Mouse (Mus musculus) stomach, embryonic 15.5 days (tissue): Measurements from ENCODE around the gene Unc93b1. TPM values are rescaled to one million over a fixed set of nuclear protein-coding genes. Genes with fewer than 3 reads are reported as not detected.
"Not testable (repeated sequence)": the region's sequence is repeated elsewhere in the genome, so short reads cannot be mapped to it uniquely, and the experiment has no call there.

Source experiments
- ATAC-seq: fragments of 200-750 bp; cut with Nextera tagmentation; 2 replicates; pipeline ENCODE4 v1.8.0; 2017; ENCODE audit warnings: low read depth, moderate number of reproducible peaks, moderate TSS enrichment; ENCODE audit not compliant: insufficient read depth, low FRiP score
- H3K27ac ChIP-seq: fragments of 300-500 bp; sonication (generic); 2 replicates; pipeline ENCODE4 v1.5.1; 2015; ENCODE audit warnings: mild to moderate bottlenecking, inconsistent platforms
- H3K27me3 ChIP-seq: fragments of 300-500 bp; sonication (generic); replicated peaks from 2 replicates; pipeline ENCODE4 v1.6.1; 2015; ENCODE audit warnings: inconsistent platforms
- H3K36me3 ChIP-seq: fragments of 300-500 bp; sonication (generic); 2 replicates; pipeline ENCODE4 v1.6.1; 2015; ENCODE audit warnings: inconsistent platforms
- H3K4me1 ChIP-seq: fragments of 300-500 bp; sonication (generic); 2 replicates; pipeline ENCODE4 v1.6.1; 2015; ENCODE audit warnings: inconsistent platforms
- H3K4me2 ChIP-seq: fragments of 300-500 bp; sonication (generic); 2 replicates; pipeline ENCODE4 v1.6.1; 2015; ENCODE audit warnings: mild to moderate bottlenecking, inconsistent platforms
- H3K4me3 ChIP-seq: fragments of 300-500 bp; sonication (generic); replicated peaks from 2 replicates; pipeline ENCODE4 v1.5.1; 2015; ENCODE audit warnings: inconsistent platforms
- H3K9ac ChIP-seq: fragments of 300-500 bp; sonication (generic); 2 replicates; pipeline ENCODE4 v1.6.1; 2015; ENCODE audit warnings: inconsistent platforms
- H3K9me3 ChIP-seq: fragments of 300-500 bp; sonication (generic); 2 replicates; pipeline ENCODE4 v1.6.1; 2016; ENCODE audit warnings: inconsistent platforms
- WGBS: fragments of 180-500 bp; shearing (Covaris S2); methylation state at CpG from one replicate; pipeline ENCODE4 v1.1.7; 2015; 5-methylcytosine and 5-hydroxymethylcytosine counted together
- polyA plus RNA-seq: library from polyadenylated mRNA; unstranded; fragments of >200 nt; fragmentation: Nextera tagmentation; extraction: Ambion mirVana; gene quantifications from 2 replicates; pipeline ENCODE4 v1.2.1, GENCODE M21; 2015

Gene Unc93b1
- polyA plus RNA-seq, 1 experiment from 2014 or later = 22.2 TPM

DNA sequence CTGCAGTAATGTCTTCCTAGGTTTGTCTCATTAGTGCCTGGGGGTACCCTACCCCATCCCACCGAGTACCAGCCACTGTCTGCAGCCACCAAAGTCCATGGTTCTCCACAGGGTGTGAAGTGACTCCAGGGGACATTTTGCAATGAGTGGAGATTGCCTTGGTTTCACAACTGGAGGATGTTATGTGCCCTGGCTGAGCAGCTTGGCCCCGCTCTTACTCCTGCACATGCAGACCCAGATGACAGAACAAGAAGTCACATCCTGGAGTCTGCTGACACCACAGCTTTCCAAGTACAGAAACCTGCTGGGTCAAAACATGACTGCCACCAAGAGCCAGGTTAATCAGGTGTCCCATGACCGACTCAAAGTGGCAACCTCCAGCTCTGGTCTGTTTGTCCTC, 20.0 kb downstream of the Unc93b1 start:
- H3K4me3 ChIP-seq = no peak overlapping the region
- H3K9ac ChIP-seq = no peak overlapping the region
- H3K36me3 ChIP-seq = no peaks in the 10 kb centered on the region
- no peak overlapping the region for H3K27ac ChIP-seq
- no peaks in the 10 kb centered on the region for H3K9me3 ChIP-seq
- no peak overlapping the region for H3K4me2 ChIP-seq
- ATAC-seq = no peak
- no peaks in the 10 kb centered on the region for H3K4me1 ChIP-seq
- no peaks in the 10 kb centered on the region for H3K27me3 ChIP-seq
- 66% methylated on average over 3 of the region's 3 CpGs for WGBS

DNA sequence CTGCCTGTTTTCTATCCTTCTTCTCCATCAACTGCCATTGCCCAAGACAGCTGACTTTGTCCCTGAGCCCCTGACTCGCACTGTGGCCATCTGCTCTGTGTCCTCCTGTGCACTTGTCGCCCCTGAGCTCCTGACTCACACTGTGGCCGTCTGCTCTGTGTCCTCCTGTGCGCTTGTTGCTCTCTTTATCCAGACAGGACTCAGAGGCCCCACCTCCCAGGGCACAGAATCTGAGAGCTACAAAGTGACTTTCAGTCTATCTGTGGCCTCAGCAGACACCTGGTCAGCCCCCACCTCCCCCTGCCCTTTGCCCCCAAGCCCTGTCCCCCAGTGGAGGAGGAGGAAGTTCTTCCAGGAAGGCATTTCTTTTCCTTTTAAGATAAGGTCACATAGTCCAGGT, 20.8 kb downstream of the Unc93b1 start:
- Histone ChIP-seq H3K27me3 (no peaks in the 10 kb centered on the region), H3K9me3 (no peaks in the 10 kb centered on the region), H3K4me2 (no peak overlapping the region), H3K9ac (no peak overlapping the region), H3K36me3 (no peaks in the 10 kb centered on the region), H3K4me3 (no peak overlapping the region), H3K4me1 (no peaks in the 10 kb centered on the region), H3K27ac (no peak overlapping the region)
- WGBS = 40% methylated on average over 4 of the region's 4 CpGs
- no peak for ATAC-seq

DNA sequence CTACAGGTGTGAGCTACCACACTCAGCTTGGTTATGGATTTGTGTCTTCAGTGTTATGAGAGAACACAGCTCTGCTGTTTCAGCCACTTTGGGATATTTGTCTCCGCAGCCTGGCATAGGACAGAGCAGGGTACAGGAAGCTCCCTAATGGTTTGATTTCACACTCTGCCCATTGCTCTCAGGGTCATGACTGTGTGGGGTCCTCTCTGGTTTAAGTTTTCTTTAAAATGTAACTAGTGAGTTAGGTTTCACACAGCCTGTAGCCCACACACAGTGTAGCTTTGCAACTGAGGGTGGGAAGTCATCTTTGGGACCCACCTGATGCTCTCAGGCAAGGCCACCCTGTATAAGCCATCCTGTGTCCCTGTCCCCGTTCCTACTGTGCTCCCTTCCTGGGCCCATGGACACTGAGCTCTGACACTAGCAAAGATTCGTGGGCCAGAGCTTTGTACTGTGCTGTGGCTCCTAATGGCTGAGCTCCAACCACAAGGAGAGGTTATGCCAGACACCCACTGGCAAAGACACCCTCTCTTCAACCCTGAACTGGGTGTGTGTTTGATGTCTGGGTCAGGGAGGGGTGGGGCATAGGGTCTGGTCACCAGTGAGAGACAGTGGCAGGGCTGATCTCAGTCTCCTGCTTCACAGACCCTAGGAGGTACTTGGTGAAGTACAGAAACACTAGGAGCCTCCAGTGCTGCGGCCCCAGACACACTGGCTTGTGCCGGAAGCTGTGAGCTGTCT, 22.5 kb downstream of the Unc93b1 start:
- not testable (repeated sequence) for ATAC-seq, H3K4me3 ChIP-seq, H3K27me3 ChIP-seq, H3K4me1 ChIP-seq, H3K36me3 ChIP-seq, H3K9ac ChIP-seq, H3K4me2 ChIP-seq, H3K27ac ChIP-seq, H3K9me3 ChIP-seq
- WGBS = 81% methylated on average over 5 of the region's 5 CpGs

DNA sequence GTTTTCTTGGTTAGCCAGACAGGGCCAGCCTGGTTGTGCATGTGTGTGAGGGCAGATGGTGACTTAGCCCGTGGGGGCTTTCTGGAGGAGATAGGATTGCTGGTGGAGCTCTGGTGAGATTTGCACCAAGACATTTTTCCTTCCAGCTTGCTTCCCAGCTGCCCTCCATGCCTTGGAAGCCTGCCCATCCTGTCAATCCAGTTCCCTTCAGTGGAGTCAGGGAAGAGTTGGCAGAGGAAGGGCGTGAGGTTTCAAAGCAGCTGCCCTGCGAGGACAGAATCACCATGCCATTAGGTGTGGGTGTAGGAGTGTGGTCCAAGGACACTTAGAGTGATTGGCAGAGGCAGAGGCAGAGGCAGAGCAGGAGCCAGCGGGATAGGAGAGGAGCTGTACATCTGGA, 23.5 kb downstream of the Unc93b1 start, which contains the start of gene Aldh3b3:
TSS of gene Aldh3b3 (plus strand) at position 176 of the 400 bp plus-strand sequence.
- no peaks in the 10 kb centered on the region for H3K9me3 ChIP-seq
- WGBS = 65% methylated on average over 4 of the region's 4 CpGs
- no peak within 1 kb of the TSS for H3K9ac ChIP-seq
- H3K27me3 ChIP-seq = no peaks in the 10 kb centered on the region
- no peak within 1 kb of the TSS for H3K4me3 ChIP-seq
- H3K4me2 ChIP-seq = no peak within 1 kb of the TSS
- ATAC-seq = no peak
- H3K4me1 ChIP-seq = no peaks in the 10 kb centered on the region
- no peaks in the 10 kb centered on the region for H3K36me3 ChIP-seq
- no peak within 1 kb of the TSS for H3K27ac ChIP-seq

DNA sequence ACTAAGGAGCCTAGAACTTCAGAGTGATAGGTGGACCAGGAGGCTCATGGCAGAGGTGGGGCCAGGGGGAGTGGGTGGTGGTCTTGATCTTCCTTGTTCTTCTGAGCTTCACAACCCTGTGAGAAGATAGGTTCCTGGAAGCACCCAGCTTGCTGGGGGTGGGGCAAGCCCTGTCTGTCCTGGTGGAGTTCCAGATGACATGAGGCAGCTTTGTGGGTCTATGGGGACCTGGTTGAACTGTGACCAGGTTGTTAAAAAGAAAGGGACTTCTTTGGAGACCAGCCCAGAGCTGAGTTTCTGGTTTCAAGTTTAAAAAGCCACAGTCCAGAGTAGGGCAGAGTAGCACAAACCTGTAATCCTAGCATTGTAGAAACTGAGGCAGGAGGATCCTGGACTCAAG, 24.0 kb downstream of the Unc93b1 start:
- no peak overlapping the region for H3K27ac ChIP-seq
- no peaks in the 10 kb centered on the region for H3K27me3 ChIP-seq
- no peaks in the 10 kb centered on the region for H3K9me3 ChIP-seq
- no peaks in the 10 kb centered on the region for H3K4me1 ChIP-seq
- no peak for ATAC-seq
- no peak overlapping the region for H3K4me2 ChIP-seq
- no peak overlapping the region for H3K4me3 ChIP-seq
- H3K9ac ChIP-seq = no peak overlapping the region
- H3K36me3 ChIP-seq = no peaks in the 10 kb centered on the region

DNA sequence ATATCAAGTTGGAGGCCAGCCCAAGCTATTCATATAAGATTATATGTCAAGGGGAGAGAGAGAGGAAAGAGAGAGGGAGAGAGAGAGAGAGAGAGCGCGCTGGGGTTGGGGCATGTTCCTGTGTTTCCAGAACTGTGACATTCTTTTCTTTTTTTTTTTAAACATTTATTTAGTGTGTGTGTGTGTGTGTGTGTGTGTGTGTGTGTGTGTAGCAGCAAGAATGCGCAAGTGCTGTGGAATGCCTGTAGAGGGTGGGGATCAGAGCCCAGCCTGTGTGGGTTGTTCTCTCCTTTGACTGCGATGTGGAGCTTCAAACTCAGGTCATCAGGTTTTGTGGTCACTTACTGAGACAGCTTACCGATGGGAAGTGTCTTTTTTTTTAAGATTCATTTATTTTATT, 25.2 kb downstream of the Unc93b1 start:
- Histone ChIP-seq H3K4me3 (no peak overlapping the region), H3K4me2 (no peak overlapping the region), H3K4me1 (no peaks in the 10 kb centered on the region), H3K27me3 (no peaks in the 10 kb centered on the region), H3K27ac (no peak overlapping the region), H3K9me3 (no peaks in the 10 kb centered on the region), H3K36me3 (no peaks in the 10 kb centered on the region), H3K9ac (no peak overlapping the region)
- WGBS = 80% methylated on average over 5 of the region's 5 CpGs
- no peak for ATAC-seq

DNA sequence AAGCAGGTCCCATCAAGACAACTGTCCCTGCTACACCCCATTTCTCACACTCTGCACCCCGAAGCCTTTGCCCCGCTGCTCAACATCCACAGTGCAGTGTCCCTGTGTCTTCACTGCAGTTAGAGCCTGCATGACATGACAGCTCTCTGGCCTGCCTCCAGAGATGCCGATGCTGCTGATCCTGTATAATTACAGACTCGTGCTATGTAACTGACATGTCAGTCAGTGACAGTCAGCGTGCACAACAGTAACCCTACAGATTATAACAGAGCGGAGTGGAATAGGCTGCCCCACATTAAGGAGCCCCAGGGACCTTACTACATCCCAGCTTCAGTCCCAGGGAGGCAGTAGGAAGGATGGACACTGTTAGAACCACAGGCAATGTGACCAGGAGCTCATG, 26.8 kb downstream of the Unc93b1 start:
- WGBS = 85% methylated on average over 6 of the region's 6 CpGs
- H3K9ac ChIP-seq, H3K27me3 ChIP-seq, ATAC-seq, H3K4me1 ChIP-seq, H3K9me3 ChIP-seq, H3K27ac ChIP-seq, H3K36me3 ChIP-seq, H3K4me3 ChIP-seq, H3K4me2 ChIP-seq: not testable (repeated sequence)

DNA sequence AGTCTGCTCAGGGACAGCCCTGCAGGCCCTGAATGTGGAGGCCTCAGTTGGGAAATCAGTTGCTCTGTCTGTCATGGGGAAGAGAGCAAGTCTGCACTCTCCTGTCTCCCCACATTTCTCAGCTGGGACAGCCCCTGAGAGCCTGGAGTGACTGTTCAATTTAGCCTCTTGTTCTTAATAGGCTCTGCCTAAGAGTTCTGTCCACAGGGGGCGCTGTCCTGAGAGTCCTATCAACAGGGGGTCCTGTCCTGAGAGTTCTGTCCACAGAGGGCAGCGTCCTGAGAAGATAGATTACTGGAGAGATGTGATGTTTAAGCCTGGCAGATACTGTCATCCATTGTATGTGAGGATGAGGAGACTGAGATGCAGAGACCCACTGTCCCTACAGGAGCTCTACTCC, 27.5 kb downstream of the Unc93b1 start:
- Histone ChIP-seq H3K4me2 (no peak overlapping the region), H3K4me1 (no peaks in the 10 kb centered on the region), H3K36me3 (no peaks in the 10 kb centered on the region), H3K9ac (no peak overlapping the region), H3K27me3 (no peaks in the 10 kb centered on the region), H3K4me3 (no peak overlapping the region), H3K9me3 (no peaks in the 10 kb centered on the region), H3K27ac (no peak overlapping the region)
- 16% methylated on average over 2 of the region's 2 CpGs for WGBS
- ATAC-seq = no peak

DNA sequence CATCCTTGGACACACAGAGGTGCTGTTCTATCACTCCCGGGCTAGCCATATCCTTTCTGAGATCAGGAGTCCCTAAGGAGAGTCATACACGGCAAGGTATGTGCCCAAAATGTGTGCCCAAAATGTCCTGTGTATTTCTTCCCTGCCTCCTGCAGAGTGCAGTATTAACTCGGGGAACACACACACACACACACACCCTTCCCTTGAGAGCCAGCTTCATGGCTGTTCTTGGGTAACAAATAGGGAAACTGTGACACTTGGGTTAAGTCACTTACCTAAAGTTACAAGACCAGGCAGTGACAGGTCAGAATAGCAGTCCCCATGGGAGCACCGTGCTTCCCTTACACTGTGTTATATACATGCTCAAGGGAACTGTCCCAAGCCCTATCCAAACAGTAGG, 29.0 kb downstream of the Unc93b1 start:
- H3K4me1 ChIP-seq = no peaks in the 10 kb centered on the region
- ATAC-seq = no peak
- no peaks in the 10 kb centered on the region for H3K9me3 ChIP-seq
- H3K9ac ChIP-seq = no peak overlapping the region
- H3K27ac ChIP-seq = no peak overlapping the region
- no peak overlapping the region for H3K4me3 ChIP-seq
- no peak overlapping the region for H3K4me2 ChIP-seq
- H3K36me3 ChIP-seq = no peaks in the 10 kb centered on the region
- H3K27me3 ChIP-seq = no peaks in the 10 kb centered on the region
- 73% methylated on average over 4 of the region's 4 CpGs for WGBS

DNA sequence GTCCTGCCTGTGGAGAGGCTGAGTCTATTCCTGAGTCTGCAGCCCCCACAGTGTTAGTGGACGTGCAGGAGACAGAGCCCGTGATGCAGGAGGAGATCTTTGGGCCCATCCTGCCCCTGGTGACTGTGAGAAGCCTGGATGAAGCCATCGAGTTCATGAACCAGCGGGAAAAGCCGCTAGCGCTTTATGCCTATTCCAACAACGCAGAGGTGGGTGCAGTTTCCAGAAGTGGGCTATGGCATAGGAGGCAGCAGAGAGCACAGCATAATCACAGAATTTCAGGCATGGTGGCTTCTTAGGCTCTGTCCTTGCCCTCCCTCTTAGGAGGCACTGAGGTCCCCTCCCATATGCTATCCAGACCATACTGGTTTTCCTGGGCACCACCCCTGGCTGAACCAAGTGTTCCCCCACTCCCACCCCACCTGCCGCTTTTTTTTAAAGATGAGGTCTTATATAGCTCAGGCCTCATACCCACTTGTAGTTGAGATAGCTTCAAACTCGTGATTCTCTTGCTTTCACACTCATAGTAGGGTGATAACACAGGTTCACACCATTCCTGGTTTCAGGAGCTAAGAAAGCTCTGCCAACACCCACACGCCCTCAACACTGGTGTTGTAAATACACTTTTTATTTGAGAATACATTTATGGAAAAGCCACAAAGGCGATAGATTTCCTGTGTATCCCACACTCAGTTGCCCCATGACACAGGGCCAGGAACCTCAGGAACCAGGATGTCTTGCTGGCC, 31.5 kb downstream of the Unc93b1 start:
- Histone ChIP-seq H3K27me3 (no peaks in the 10 kb centered on the region), H3K4me2 (no peak overlapping the region), H3K9me3 (no peaks in the 10 kb centered on the region), H3K9ac (no peak overlapping the region), H3K4me3 (no peak overlapping the region), H3K27ac (no peak overlapping the region), H3K36me3 (no peaks in the 10 kb centered on the region), H3K4me1 (no peaks in the 10 kb centered on the region; the same call in 1 of the 2 replicates)
- ATAC-seq = no peak
- WGBS = 65% methylated on average over 11 of the region's 11 CpGs

DNA sequence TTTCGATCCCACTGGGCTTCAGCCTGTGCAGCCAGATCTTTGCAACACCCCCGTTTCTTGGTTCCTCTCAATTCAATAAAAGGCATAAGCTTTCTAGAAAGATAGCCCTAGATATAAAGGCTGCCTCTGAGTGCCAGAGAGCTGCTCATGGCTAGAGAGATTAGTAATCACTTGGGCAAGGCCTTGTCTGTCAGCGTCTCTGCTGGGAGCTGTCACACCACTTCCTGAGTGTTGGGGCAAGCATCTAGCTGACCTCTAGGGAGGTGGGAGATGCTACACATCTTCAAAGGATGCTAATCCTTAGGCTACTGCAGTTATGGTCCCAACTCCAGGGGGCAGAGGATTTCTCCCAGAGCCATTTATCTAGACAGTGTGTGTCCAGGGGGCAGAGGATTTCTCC, 32.3 kb downstream of the Unc93b1 start:
- Histone ChIP-seq H3K9me3 (no peaks in the 10 kb centered on the region), H3K27me3 (no peaks in the 10 kb centered on the region), H3K27ac (no peak overlapping the region), H3K36me3 (no peaks in the 10 kb centered on the region), H3K4me2 (no peak overlapping the region), H3K4me3 (no peak overlapping the region), H3K9ac (no peak overlapping the region), H3K4me1 (no peaks in the 10 kb centered on the region; the same call in 1 of the 2 replicates)
- 49% methylated on average over 3 of the region's 3 CpGs for WGBS
- no peak for ATAC-seq

DNA sequence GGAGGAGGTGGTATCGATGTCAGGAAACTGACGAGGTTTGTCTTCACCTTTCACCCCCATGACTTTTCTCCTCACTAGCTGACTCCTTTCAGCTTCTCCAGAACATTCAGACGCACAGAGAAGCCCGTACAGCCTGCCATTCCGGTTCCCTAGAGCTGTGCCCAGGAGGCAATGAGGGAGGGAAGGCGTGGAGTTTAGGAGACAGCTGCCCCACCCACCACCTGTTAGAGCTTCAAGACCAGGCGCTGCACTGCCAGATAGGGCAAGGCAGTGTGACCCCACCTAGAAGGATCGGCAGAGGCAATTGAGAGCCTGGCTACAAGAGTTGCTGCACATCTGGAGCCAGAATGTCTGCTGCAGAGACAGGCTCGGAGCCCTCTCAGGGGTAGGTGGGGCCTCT, 37.2 kb downstream of the Unc93b1 start, which contains the start of gene Aldh3b2:
TSS of gene Aldh3b2 (plus strand) at position 100 of the 400 bp plus-strand sequence.
- 0 out of 2 replicates have a peak within 1 kb of the TSS, but pooled peaks have one; percentile 3 for H3K4me2 ChIP-seq
- H3K9me3 ChIP-seq = no peaks in the 10 kb centered on the region
- ATAC-seq = peak; percentile 74; the same call in 1 of the 2 replicates
- no peaks in the 10 kb centered on the region for H3K36me3 ChIP-seq
- H3K27me3 ChIP-seq = no peaks in the 10 kb centered on the region
- WGBS = 22% methylated on average over 9 of the region's 9 CpGs
- H3K27ac ChIP-seq = peak within 1 kb of the TSS; percentile 51; the same call in 1 of the 2 replicates
- 0 out of 2 replicates have a peak within 1 kb of the TSS, but pooled peaks have one; percentile 2 for H3K4me3 ChIP-seq
- no peaks in the 10 kb centered on the region; the same call in 1 of the 2 replicates for H3K4me1 ChIP-seq
- no peak within 1 kb of the TSS for H3K9ac ChIP-seq
